Mouse (Mus musculus) liver, embryonic 14.5 days (tissue): Measurements from ENCODE around the gene Ubr2. TPM values are rescaled to one million over a fixed set of nuclear protein-coding genes. Genes with fewer than 3 reads are reported as not detected.

ENCODE experiments used
- ATAC-seq: fragments of 200-750 bp; cut with Nextera tagmentation; 2 replicates; pipeline ENCODE4 v1.8.0; 2017; ENCODE audit warnings: moderate number of reproducible peaks, mild to moderate bottlenecking, moderate library complexity; ENCODE audit not compliant: insufficient read depth
- DNase-seq, 3 experiments: peaks; one replicate each; pipeline ENCODE4 v3.0.0-alpha.2; 2012 to 2013; ENCODE audit warnings: low read depth in 3 of 3, low spot score in 3 of 3
- H3K27ac ChIP-seq: fragments of 300-500 bp; sonication (generic); 2 replicates; pipeline ENCODE4 v1.5.1; 2014; ENCODE audit warnings: moderate library complexity, mild to moderate bottlenecking, control low read depth, inconsistent platforms
- H3K27me3 ChIP-seq: fragments of 300-500 bp; sonication (generic); 2 replicates; pipeline ENCODE4 v1.6.1; 2014; ENCODE audit warnings: mild to moderate bottlenecking, low read length, moderate library complexity; ENCODE audit not compliant: control insufficient read depth, insufficient read depth
- H3K36me3 ChIP-seq: fragments of 300-500 bp; sonication (generic); replicated peaks from 2 replicates; pipeline ENCODE4 v1.6.1; 2014; ENCODE audit warnings: low read depth; ENCODE audit not compliant: control insufficient read depth, insufficient read depth
- H3K4me1 ChIP-seq, 2 experiments: fragments of 200-500 bp in 1 of 2; fragments of 300-500 bp in 1 of 2; sonication (generic) in 1 of 2; replicated peaks; 2 replicates each; pipeline ENCODE4 v1.6.1; 2012 to 2014; ENCODE audit warnings: antibody characterized with exemption in 1 of 2, inconsistent platforms in 1 of 2, low read length in 1 of 2; ENCODE audit not compliant: control insufficient read depth in 2 of 2, insufficient read depth in 2 of 2
- H3K4me2 ChIP-seq: fragments of 300-500 bp; sonication (generic); 2 replicates; pipeline ENCODE4 v1.6.1; 2014; ENCODE audit warnings: low read depth, mild to moderate bottlenecking, control low read depth, moderate library complexity
- H3K4me3 ChIP-seq, 2 experiments: fragments of 200-500 bp in 1 of 2; fragments of 300-500 bp in 1 of 2; sonication (generic) in 1 of 2; 2 replicates each; pipeline ENCODE4 v1.5.1; 2012 to 2014; ENCODE audit warnings: low read depth in 2 of 2, low read length in 2 of 2, mild to moderate bottlenecking in 2 of 2, control low read depth in 1 of 2, inconsistent platforms in 1 of 2, moderate library complexity in 1 of 2; ENCODE audit not compliant: insufficient read depth in 1 of 2
- H3K9ac ChIP-seq: fragments of 300-500 bp; sonication (generic); replicated peaks from 2 replicates; pipeline ENCODE4 v1.6.1; 2014; ENCODE audit warnings: mild to moderate bottlenecking, control low read depth, moderate library complexity
- H3K9me3 ChIP-seq: fragments of 300-500 bp; sonication (generic); 2 replicates; pipeline ENCODE4 v1.6.1; 2016; ENCODE audit warnings: low read length, mixed read lengths; ENCODE audit not compliant: control insufficient read depth
- CTCF ChIP-seq: IDR thresholded peaks from 2 replicates; pipeline ENCODE4 v1.5.1; 2016; ENCODE audit warnings: antibody characterized with exemption, low read depth, control low read depth
- EP300 ChIP-seq: IDR thresholded peaks from 2 replicates; pipeline ENCODE4 v1.6.1; 2016; ENCODE audit warnings: antibody characterized with exemption, low read depth
- WGBS: fragments of 180-500 bp; shearing (Covaris S2); extraction: QIAGEN DNeasy Blood & Tissue Kit; methylation state at CpG from one replicate; pipeline ENCODE4 v1.1.7; 2014; ENCODE audit not compliant: insufficient replicate concordance; 5-methylcytosine and 5-hydroxymethylcytosine counted together
- polyA plus RNA-seq, 2 experiments: library from polyadenylated mRNA; depleted of rRNA in 1 of 2; stranded (reverse) in 1 of 2; unstranded in 1 of 2; fragments of >200 nt; fragmentation: Nextera tagmentation in 1 of 2; extraction: Ambion mirVana in 1 of 2; gene quantifications; 2 replicates each; pipeline versions ENCODE4 v1.2.1 to v1.2.3; 2012 to 2014

The Ubr2 gene
- polyA plus RNA-seq, 2 experiments = 7.3 to 9.7 TPM

DNA sequence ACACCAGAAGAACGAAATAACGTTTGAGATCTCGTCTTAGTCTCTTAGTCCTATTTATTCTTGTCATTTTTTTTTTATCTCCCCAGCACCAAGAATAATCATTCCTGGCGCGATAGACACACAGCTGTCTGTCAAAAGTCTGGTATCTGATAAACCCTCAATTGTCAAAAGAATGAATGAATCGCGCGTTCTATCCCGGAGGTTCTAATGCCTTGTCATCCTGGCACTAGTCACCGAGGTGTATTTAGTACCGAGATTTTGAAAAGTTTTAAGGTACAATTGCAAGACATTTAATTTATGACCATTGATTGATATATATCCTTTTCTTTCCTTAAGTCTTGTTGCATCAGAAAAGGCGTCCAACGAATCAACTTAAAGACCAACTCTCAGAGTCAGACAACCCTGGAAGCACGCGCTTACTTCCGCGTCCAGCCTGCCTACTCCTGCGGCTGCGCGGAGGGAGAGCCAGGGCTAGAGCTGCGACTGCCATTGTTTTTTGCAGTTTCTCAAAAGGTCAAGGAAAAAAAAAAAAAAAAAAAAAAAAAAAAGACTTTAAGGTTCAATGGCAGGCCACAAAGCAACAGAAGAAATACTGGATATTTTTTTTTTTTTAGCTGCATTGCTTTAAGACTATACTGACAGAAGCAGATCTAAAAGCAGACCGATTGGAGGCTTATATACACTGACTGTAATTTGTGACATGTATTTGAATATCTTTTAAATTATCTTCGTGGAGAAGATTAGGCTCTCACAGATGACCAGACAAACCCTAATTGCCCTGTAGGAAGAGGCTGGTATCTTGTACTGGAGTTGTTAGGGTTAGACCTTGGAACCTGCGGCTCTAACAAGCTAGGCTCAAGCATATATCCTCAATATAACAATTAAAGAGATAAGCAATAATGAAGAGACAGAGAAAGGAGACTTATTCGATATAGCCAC, 635 bp upstream of the Ubr2 start:
- 10% methylated on average over 25 of the region's 25 CpGs for WGBS
- no peaks in the 10 kb centered on the region for H3K9me3 ChIP-seq
- peak overlapping the region; percentile 82 to 88 for H3K4me3 ChIP-seq
- H3K36me3 ChIP-seq = peaks cover 3% of the 10 kb centered on the region
- H3K4me2 ChIP-seq = peak overlapping the region; percentile 82
- peak overlapping the region; percentile 97 for H3K9ac ChIP-seq
- no peaks in the 10 kb centered on the region; the same call in none of the 2 replicates for H3K27me3 ChIP-seq
- peaks cover 2 to 12% of the 10 kb centered on the region in 2 experiments; a peak in 3 of 4 replicates for H3K4me1 ChIP-seq
- H3K27ac ChIP-seq = peak overlapping the region; percentile 40
- TF ChIP-seq CTCF (no peak), EP300 (0 out of 2 replicates have a peak, but pooled peaks have one; percentile 12)
- DNase-seq = peak; percentile 61 to 72 (median 62)
- ATAC-seq = peak; percentile 55; the same call in 1 of the 2 replicates

DNA sequence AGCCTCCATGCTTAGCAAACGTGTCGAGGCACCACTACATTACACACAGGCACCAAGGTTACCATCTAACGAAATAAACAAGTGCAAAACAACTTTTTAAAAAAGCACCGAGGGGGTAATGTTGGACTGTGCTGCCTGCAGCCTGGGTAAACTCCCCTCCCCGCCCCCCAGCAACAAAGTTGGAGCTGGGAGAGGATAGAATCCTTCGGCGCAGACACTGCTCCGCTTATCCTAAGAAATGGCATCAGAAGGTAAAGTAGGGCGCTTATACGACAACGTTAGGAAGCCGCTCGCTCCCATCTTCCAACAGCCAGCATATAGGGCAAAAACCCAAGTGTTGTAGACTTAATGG, 834 bp downstream of the Ubr2 start:
- Histone ChIP-seq H3K9ac (peak overlapping the region; percentile 97), H3K4me2 (peak overlapping the region; percentile 82), H3K27me3 (no peaks in the 10 kb centered on the region), H3K27ac (peak overlapping the region; percentile 81), H3K4me3 (peak overlapping the region; percentile 82 to 88), H3K9me3 (no peaks in the 10 kb centered on the region), H3K36me3 (peaks cover 3% of the 10 kb centered on the region), H3K4me1 (peaks cover 2 to 12% of the 10 kb centered on the region in 2 experiments; a peak in 3 of 4 replicates)
- no peak for TF ChIP-seq EP300
- TF ChIP-seq CTCF = no peak
- ATAC-seq (no peak), DNase-seq (peak in 1 of 3 experiments; percentile 27)
- WGBS = 0% methylated on average over 13 of the region's 13 CpGs

DNA sequence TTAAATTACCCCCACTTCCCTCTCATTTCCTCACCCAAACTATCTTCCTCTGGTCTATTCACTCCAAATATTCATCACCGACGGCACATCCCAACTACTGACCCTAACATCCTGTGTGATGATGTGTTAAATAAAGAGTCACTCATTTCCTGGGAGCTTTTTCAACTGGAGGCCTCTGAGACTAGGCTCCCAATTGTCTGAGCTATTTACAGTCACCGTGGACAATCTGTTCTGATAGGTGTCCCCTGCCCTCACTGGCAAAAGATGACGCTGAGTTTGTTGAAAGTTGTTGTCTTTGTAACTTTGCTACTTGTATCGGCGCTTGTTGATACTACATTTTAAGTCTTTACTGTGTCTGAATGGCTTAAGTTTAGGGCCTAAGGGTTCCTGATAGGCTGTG, 1.3 kb downstream of the Ubr2 start:
- H3K9ac ChIP-seq = peak overlapping the region; percentile 97
- H3K9me3 ChIP-seq = no peaks in the 10 kb centered on the region
- TF ChIP-seq CTCF = no peak
- no peak for TF ChIP-seq EP300
- H3K27me3 ChIP-seq = no peaks in the 10 kb centered on the region
- ATAC-seq = no peak
- WGBS = 9% methylated on average over 6 of the region's 6 CpGs
- H3K4me2 ChIP-seq = peak overlapping the region; percentile 82
- peak in 1 of 3 experiments; percentile 23 for DNase-seq
- H3K4me3 ChIP-seq = peak overlapping the region; percentile 82 to 88
- H3K27ac ChIP-seq = peak overlapping the region; percentile 81
- H3K4me1 ChIP-seq = peaks cover 2 to 12% of the 10 kb centered on the region in 2 experiments; a peak in 3 of 4 replicates
- peaks cover 3% of the 10 kb centered on the region for H3K36me3 ChIP-seq

DNA sequence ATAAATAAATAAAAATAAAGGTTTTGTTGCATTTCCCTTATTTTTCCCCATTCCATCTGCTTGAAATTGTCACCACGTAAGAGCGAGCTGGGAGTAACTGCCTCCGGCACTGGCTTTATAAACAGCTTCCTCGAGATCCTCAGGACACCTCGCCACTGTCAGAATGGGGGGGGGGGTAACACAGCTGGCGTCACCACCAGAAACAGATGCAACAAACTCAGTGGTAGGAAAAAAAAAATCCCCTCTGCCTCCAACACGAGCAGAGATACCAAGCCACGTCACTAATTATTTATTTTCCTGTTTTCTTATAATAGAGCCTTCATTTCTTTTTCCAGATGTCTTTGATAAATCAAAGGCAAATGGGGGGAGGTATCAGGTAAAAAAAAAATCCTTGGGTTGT, 1.9 kb downstream of the Ubr2 start:
- WGBS = 53% methylated on average over 8 of the region's 8 CpGs
- H3K4me2 ChIP-seq = peak overlapping the region; percentile 82
- TF ChIP-seq EP300 = no peak
- TF ChIP-seq CTCF = no peak
- no peak for DNase-seq
- peak overlapping the region; percentile 97 for H3K9ac ChIP-seq
- no peak overlapping the region for H3K27ac ChIP-seq
- ATAC-seq = no peak
- no peaks in the 10 kb centered on the region for H3K9me3 ChIP-seq
- H3K36me3 ChIP-seq = peaks cover 3% of the 10 kb centered on the region
- peaks cover 2 to 12% of the 10 kb centered on the region in 2 experiments; a peak in 3 of 4 replicates for H3K4me1 ChIP-seq
- H3K27me3 ChIP-seq = no peaks in the 10 kb centered on the region
- H3K4me3 ChIP-seq = peak overlapping the region; percentile 18 to 88; a peak in 2 of 4 replicates

DNA sequence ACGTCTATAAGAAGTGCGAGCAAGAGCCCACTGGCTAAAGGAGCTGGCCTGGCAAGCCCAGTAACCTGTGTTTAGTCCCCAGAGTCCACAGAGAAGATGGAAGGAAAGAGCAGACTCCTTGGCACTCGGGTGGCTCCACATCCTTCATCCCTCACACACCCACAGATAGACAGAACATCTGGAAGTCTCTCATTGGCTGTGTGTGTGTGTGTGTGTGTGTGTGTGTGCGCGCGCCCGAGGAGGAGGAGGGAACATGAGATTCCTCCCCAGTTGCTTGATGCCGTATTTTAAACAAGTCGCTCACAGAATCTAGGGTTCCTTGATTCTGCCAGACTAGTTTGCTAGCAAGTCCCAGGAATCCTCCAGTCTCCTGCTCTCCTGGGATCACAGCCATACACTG, 3.6 kb downstream of the Ubr2 start:
- H3K4me1 ChIP-seq = peaks cover 2 to 9% of the 10 kb centered on the region in 2 experiments; a peak in 3 of 4 replicates
- no peak overlapping the region for H3K4me3 ChIP-seq
- ATAC-seq = no peak
- no peak overlapping the region for H3K9ac ChIP-seq
- H3K27ac ChIP-seq = no peak overlapping the region
- no peak for DNase-seq
- TF ChIP-seq EP300 = no peak
- TF ChIP-seq CTCF = no peak
- 76% methylated on average over 9 of the region's 9 CpGs for WGBS
- H3K4me2 ChIP-seq = no peak overlapping the region
- no peaks in the 10 kb centered on the region for H3K27me3 ChIP-seq
- H3K9me3 ChIP-seq = no peaks in the 10 kb centered on the region
- H3K36me3 ChIP-seq = peaks cover 3% of the 10 kb centered on the region
